In the genomic region with DNA sequence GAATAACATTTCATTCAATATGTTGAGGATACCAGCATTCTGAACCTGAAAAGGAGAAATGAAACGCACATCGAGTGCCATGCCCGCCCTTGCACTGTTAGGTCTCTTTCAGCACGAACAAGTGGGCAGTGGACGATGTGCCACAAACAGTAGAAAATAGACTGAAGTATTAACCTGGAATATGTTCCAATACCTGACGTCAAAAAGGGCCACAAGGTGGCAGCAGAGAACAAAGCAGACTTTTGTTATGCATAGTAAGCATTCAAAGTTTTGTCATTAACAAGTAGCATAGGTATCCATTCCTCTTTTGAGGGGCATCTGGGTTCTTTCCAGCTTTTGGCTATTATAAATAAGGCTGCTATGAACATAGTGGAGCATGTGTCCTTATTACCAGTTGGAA, we compare ENCODE assay signal across 7 mouse cellular contexts.
DNase-seq lines count a peak whose midpoint lies in the region; ATAC-seq and TF ChIP-seq lines count a peak whose summit lies in the region.

No protein-coding gene starts in this region.

- peak; percentile 86 for DNase-seq in midbrain, embryonic 14.5 days
- DNase-seq in adrenal gland, adult 18-20 months (ENCODE audit: low spot score in 2 of 2) = peak; percentile 51 to 56
- DNase-seq in embryo, embryonic 10.5 days (ENCODE audit: low spot score) = peak; percentile 64
- peak; percentile 64 for DNase-seq in kidney, postnatal 14 days
- peak in 2 of 3 experiments; percentile 15 to 24 for DNase-seq in liver, embryonic 14.5 days (ENCODE audit: low read depth in 3 of 3, low spot score in 3 of 3)
- DNase-seq in right cerebral cortex, adult 2 months (ENCODE audit: low spot score in 2 of 2) = peak; percentile 74 to 78

- no peak overlapping the region for H3K4me3 ChIP-seq in midbrain, embryonic 14.5 days (replicated peaks; ENCODE audit: low read depth, low read length)
- no peak overlapping the region for H3K4me3 ChIP-seq in midbrain, embryonic 13.5 days (replicated peaks)
- H3K4me3 ChIP-seq in liver, embryonic 14.5 days (ENCODE audit: insufficient read depth in 1 of 2, low read depth in 2 of 2, low read length in 2 of 2) = no peak overlapping the region

- H3K4me2 ChIP-seq in midbrain, embryonic 14.5 days (ENCODE audit: low read length) = no peak overlapping the region
- H3K4me2 ChIP-seq in midbrain, embryonic 13.5 days (replicated peaks) = no peak overlapping the region
- no peak overlapping the region for H3K4me2 ChIP-seq in liver, embryonic 14.5 days (ENCODE audit: low read depth)

- peak; percentile 63 for TF ChIP-seq CTCF in liver, embryonic 14.5 days (IDR thresholded peaks at IDR 0.05; ENCODE audit: low read depth)

- H3K27me3 ChIP-seq in midbrain, embryonic 14.5 days (ENCODE audit: control insufficient read depth, insufficient read depth, low read length) = no peaks in the 10 kb centered on the region
- H3K27me3 ChIP-seq in midbrain, embryonic 13.5 days = no peaks in the 10 kb centered on the region
- H3K27me3 ChIP-seq in liver, embryonic 14.5 days (ENCODE audit: control insufficient read depth, insufficient read depth, low read length) = no peaks in the 10 kb centered on the region

- H3K4me1 ChIP-seq in midbrain, embryonic 14.5 days (ENCODE audit: control insufficient read depth, insufficient read depth, low read length) = no peaks in the 10 kb centered on the region
- H3K4me1 ChIP-seq in midbrain, embryonic 13.5 days (replicated peaks) = no peaks in the 10 kb centered on the region
- H3K4me1 ChIP-seq in liver, embryonic 14.5 days (replicated peaks; ENCODE audit: control insufficient read depth in 2 of 2, insufficient read depth in 2 of 2, low read length in 1 of 2) = no peaks in the 10 kb centered on the region

- no peak for TF ChIP-seq EP300 in liver, embryonic 14.5 days (IDR thresholded peaks at IDR 0.05; ENCODE audit: low read depth)

- WGBS in midbrain, embryonic 14.5 days = 71% methylated on average over 6 of the region's 6 CpGs
- 68% methylated on average over 6 of the region's 6 CpGs for WGBS in midbrain, embryonic 13.5 days
- 36% methylated on average over 6 of the region's 6 CpGs for WGBS in liver, embryonic 14.5 days (ENCODE audit: insufficient replicate concordance)

- no peak overlapping the region for H3K9ac ChIP-seq in midbrain, embryonic 14.5 days (replicated peaks; ENCODE audit: low read length)
- no peak overlapping the region for H3K9ac ChIP-seq in midbrain, embryonic 13.5 days (replicated peaks)
- no peak overlapping the region for H3K9ac ChIP-seq in liver, embryonic 14.5 days (replicated peaks)

- ATAC-seq in midbrain, embryonic 14.5 days (ENCODE audit: low FRiP score, low TSS enrichment) = no peak
- no peak for ATAC-seq in midbrain, embryonic 13.5 days
- no peak for ATAC-seq in liver, embryonic 14.5 days (ENCODE audit: insufficient read depth)

- no peaks in the 10 kb centered on the region for H3K36me3 ChIP-seq in midbrain, embryonic 14.5 days (ENCODE audit: control insufficient read depth, insufficient read depth, low read length)
- H3K36me3 ChIP-seq in midbrain, embryonic 13.5 days = no peaks in the 10 kb centered on the region
- no peaks in the 10 kb centered on the region for H3K36me3 ChIP-seq in liver, embryonic 14.5 days (replicated peaks; ENCODE audit: control insufficient read depth, insufficient read depth, low read depth)

- H3K9me3 ChIP-seq in midbrain, embryonic 14.5 days (ENCODE audit: control insufficient read depth, low read length) = no peaks in the 10 kb centered on the region
- H3K9me3 ChIP-seq in midbrain, embryonic 13.5 days = no peaks in the 10 kb centered on the region
- H3K9me3 ChIP-seq in liver, embryonic 14.5 days (ENCODE audit: control insufficient read depth, low read length) = no peaks in the 10 kb centered on the region

- no peak overlapping the region for H3K27ac ChIP-seq in midbrain, embryonic 14.5 days (replicated peaks; ENCODE audit: low read depth, low read length)
- H3K27ac ChIP-seq in midbrain, embryonic 13.5 days = no peak overlapping the region
- no peak overlapping the region for H3K27ac ChIP-seq in liver, embryonic 14.5 days

Comparison
In these comparisons a context has a peak if more than half of its experiments do, and no peak if none do; other contexts are left out.
1. DNase-seq: peak in every context shown above with its lines; median percentile 86 in midbrain, embryonic 14.5 days; 76 in right cerebral cortex, adult 2 months; 64 in embryo, embryonic 10.5 days; 64 in kidney, postnatal 14 days; 54 in adrenal gland, adult 18-20 months; 20 in liver, embryonic 14.5 days.